Mouse (Mus musculus) T-helper 1 cell (primary cell): ENCODE results near the gene Smim9.
"Not testable (repeated sequence)": the region's sequence is repeated elsewhere in the genome, so short reads cannot be mapped to it uniquely, and the experiment has no call there.

ENCODE experiments used
- in situ Hi-C: fragments of 300-600 bp; cut with MboI, MseI; formaldehyde crosslinking; loops from one replicate; pipeline ENCODE4 v1.15.1; 2025; ENCODE audit warnings: high pct_unique_total_duplicates

The Smim9 gene

GRCm38 (mm10) chrX:75163670-75164069 lies at the start of gene Smim9:
Gene Smim9 (minus strand): TSS chrX:75163770.
- in situ Hi-C loops: no loop called here

- in situ Hi-C loops: no loop called here
Observed at GRCm38 (mm10) chrX:75155576-75156243, 7.9 kb downstream of the Smim9 start.

DNA sequence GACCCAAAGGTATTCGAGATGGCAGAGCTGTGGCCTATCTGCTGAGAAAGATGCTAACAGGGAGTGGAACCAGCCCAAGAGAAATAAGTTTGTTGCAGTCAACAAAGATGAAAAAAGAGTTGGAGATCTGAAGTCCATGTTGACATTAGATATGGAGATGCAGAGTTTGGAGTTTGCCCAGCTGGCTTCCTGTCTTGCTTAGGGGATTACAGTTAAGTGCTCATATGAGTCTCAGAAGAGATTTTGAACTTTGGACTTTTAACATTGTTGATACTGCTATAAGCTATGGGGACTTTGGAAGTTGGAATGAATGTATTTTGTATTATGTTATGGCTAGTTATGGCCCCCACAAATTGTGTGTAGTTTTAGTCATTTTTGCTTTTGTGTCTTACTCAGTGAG lies 11.3 kb downstream of the Smim9 start:
- in situ Hi-C loops: no loop called here

DNA sequence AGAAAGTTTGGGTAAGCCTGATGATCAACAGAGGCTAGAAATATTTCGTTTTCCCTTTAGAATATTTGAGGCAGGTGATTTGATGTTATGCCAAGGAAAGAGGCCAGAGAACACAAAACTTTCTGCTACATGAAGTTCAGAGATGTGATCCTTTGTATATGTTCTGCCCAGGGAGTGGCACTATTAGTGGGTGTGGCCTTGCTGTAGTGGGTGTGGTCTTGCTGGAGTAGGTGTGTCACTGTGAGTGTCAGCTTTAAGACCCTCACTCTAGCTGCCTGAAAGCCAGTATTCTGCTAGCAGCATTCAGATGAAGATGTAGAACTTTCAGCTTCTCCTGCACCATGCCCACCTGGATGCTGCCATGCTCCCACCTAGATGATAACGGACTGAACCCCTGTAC lies 13.3 kb downstream of the Smim9 start:
- in situ Hi-C loops: no loop called here

GRCm38 (mm10) chrX:75148414-75148813 lies 15.2 kb downstream of the Smim9 start:
- in situ Hi-C loops: no loop called here

DNA sequence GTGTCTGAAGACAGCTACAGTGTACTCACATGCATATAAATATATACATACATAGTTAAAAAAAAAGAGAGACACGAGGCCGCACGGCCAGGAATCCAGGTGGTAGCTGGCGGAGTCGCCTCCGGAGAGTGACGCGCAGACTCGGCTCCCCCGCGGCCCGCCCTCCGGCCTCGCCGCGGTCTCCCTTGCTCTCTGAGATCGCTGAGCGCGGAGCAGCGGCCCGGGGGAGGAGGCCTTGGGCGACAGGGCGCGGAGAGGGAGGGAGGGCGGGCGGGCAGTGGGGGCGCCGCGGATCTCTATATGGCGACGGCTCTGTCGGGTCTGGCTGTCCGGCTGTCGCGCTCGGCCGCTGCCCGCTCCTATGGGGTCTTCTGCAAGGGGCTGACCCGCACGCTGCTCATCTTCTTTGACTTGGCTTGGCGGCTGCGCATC lies 20.4 kb downstream of the Smim9 start:
- in situ Hi-C loops: not testable (repeated sequence)

DNA sequence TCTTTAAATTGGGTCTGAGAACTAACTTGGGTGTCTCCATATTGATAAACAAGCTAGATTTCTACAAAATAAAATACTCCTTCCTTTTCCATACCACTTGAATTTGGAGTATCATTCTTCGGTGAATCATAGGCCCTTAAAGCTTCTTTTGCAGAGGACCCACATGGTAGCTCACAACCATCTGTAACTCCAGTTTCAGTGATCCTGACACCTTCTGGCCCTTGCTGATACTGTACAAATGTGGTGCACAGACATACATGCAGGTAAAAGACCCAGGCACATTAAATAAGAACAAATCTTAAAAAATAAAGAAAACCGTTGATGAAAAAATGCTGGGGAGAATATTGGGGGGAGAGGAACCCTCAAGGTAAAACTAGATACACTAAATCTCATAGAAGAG lies 25.4 kb downstream of the Smim9 start:
- in situ Hi-C loops: no loop called here

GRCm38 (mm10) chrX:75137729-75138128 lies 25.8 kb downstream of the Smim9 start:
- in situ Hi-C loops: no loop called here

- in situ Hi-C loops: no loop called here
Observed at GRCm38 (mm10) chrX:75136938-75137337, 26.6 kb downstream of the Smim9 start.

GRCm38 (mm10) chrX:75130467-75131160 lies 33.0 kb downstream of the Smim9 start, which contains the start of gene Mpp1:
Gene Mpp1 (minus strand): TSS chrX:75131016.
- in situ Hi-C loops: no loop called here

DNA sequence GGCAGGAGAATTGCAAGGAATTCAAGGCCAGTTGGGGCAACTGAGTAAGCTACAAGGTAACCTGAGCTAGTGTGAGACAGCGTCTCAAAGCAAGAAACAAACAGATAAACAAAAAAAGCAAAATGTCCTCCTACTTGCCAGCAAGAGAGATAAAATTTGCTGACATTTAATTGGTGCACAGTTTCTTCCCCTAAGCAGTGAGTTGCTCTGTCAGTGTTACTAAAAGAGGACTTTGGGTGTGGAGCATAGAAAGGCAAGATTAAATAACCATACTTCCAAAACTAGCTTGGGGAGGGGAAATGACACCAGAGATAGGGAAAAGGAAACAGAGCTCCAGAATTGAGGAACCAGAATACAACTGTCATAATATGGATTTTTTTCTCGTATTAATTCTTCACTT lies 34.1 kb downstream of the Smim9 start:
- in situ Hi-C loops: no loop called here

DNA sequence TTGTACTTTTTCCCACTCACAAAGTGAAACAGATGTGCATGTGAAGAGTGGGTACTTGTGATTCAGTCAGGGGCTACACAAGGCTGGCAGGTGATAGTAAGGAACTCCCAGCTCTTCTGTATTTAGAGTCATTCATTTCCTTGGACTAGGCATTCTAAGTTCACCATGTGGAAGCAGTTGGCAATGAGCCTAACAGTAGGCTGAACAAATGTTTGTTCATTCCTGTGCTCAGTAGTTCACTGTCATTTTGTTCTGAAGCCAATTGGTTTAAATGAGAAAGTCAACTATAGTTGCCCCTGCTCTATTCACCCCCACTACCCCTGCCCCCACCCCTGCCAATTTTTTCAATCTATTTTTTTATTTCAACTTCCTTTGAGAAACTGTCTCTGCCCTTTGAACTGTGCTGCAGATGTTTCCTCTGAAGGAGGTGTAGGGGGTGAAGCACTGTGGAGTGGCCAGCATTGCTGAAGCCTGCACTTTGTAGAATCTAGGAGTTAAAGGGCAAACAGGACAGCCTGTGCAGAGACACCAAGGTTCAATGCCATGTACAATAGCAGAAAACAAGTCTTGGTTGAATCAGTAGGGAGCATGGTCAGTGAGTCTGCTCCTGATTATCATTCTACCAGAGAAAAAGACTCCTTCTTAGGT lies 35.1 kb downstream of the Smim9 start:
- in situ Hi-C loops: no loop called here

DNA sequence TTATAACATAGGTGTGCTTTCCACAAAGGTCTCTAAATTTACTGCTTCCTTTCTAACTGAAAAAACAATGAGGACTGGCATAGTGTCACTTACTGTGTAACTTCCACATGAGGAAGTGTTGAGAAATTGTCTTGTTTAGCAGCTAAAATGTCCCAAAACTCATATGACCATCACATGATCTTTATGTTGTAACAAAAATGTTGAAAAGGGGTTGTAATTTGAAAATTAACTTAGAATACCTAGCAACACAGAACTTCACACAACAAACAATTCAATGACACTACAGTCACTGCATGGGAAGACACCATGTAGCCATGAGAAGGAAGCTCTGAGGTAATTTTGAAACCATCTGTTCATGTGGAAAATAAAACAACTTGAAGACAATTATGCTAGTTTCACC lies 36.7 kb downstream of the Smim9 start:
- in situ Hi-C loops: no loop called here

GRCm38 (mm10) chrX:75125606-75126005 lies 38.0 kb downstream of the Smim9 start:
- in situ Hi-C loops: no loop called here

DNA sequence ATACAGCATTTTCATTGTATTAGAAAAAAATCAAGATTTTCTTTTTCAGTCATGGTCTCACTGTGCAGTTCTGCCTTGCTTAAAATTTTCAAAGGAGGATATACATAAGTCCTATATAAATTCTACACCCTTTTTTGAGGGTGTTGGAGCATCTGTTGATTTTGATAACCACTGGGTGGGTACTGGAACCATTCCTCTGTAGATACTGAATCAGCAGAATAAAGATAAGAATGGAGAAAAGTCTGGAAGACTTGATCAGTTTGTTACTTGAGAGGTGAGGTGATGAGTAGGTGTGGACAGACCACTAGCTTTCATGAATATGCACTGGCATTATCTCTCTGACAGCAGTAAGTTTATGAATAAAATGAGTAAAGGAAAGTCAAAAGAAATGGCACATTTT lies 48.0 kb downstream of the Smim9 start:
- in situ Hi-C loops: loop anchor here (25.0 kb wide), 1 partner anchor 1203 kb away; the partner anchor contains the start of genes Arhgap4 and Naa10

DNA sequence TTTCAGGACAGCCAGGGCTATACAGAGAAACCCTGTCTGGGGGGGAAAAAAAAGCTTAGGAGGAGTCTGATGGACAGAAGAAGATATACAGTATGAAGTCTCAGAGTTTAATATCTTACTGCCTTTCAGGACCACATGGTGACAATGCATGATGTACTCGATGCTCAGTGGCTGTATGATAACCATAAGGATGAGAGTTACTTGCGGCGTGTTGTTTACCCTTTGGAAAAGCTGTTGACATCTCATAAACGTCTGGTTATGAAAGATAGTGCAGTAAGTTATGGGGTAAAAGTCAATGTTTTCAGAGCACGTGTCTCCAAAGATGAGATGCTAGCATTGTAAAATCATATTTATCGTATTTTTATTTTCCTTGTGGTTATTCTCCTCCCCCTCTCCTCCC lies 61.3 kb downstream of the Smim9 start:
- in situ Hi-C loops: loop anchor here (25.0 kb wide), 1 partner anchor 1190 kb away; the partner anchor contains the start of genes Arhgap4 and Naa10

DNA sequence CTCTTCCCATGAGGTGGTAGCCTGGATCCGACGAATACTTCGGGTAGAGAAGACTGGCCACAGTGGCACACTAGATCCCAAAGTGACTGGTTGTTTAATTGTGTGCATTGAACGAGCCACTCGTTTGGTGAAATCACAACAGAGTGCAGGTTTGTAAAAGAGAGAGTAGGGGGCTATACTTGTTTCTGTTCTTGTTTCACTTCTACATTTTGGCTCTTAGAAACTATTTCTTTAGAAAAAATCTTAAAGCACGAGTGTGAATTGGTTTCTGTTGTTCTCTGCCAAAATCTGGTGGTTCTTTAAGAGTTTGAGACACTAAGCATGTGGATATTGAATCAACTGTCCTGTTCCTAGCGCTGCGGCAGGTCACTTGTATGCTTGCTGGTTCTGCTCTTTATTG lies 64.8 kb downstream of the Smim9 start:
- in situ Hi-C loops: loop anchor here (10.0 kb wide), 1 partner anchor 1034 kb away; no protein-coding TSS in a partner anchor

- in situ Hi-C loops: loop anchor here (10.0 kb wide), 1 partner anchor 1031 kb away; no protein-coding TSS in a partner anchor
Observed at GRCm38 (mm10) chrX:75096163-75096770, 67.3 kb downstream of the Smim9 start.
